Mouse (Mus musculus): ENCODE results near the gene Prkca. TPM values are rescaled to one million over a fixed set of nuclear protein-coding genes. Genes with fewer than 3 reads are reported as not detected.

The Prkca gene
- total and polyA plus RNA-seq, 3 experiments: 15.3 to 30.9 (median 19.9) TPM

DNA sequence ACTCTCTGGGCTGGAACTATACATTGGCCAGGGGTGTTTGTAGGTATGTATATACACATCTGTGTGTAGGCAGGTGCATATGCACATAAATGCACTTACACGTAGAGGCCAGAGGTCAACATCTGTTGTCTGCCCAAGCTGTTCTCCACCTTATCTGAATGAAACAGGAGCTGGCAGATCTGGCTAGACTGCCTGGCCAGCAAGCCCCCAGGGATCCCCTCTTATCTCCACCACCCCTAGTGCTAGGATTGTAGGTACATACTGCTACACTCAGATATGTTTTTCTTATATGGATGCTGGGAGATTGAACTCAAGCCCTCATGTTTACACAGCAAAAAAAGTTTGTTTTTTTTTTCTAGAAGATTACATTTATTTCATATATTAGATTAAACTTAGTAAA is 79.9 kb downstream of the Prkca start (continued):
- TF ChIP-seq MYC (IDR thresholded peaks at IDR 0.05; ENCODE audit: low read depth, low read length) (no peak), POLR2A (IDR thresholded peaks at IDR 0.05; ENCODE audit: control insufficient read depth in 1 of 2, insufficient read depth in 1 of 2, low read depth in 1 of 2, low read length in 2 of 2, poor library complexity in 1 of 2) (no peak), UBTF (IDR thresholded peaks at IDR 0.05; ENCODE audit: borderline replicate concordance, insufficient read depth, low read depth, low read length) (no peak), MAX (IDR thresholded peaks at IDR 0.05; ENCODE audit: low read length) (0 out of 2 replicates have a peak, but pooled peaks have one; percentile 1)

DNA sequence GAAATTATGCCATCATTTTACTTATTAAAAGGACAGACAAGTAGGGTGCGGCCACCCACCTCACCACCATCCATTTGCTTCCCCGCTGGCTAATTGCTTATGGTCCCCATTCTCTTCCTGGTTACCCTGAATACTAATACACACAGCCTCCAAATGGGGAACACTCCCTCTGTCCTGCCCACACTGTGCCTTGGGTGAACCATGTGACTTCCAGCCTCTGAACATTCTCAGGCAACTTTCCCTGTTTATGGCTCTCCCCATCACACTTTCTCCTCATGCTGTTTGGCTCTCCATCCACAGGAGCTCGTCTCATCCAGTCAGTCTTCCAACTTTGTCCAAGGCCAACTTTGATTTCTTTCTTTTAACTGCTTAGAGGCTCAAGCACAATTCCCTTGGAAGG is 80.3 kb downstream of the Prkca start:
- Histone ChIP-seq H3K4me3 (ENCODE audit: control insufficient read depth in 1 of 2, insufficient read depth in 1 of 2, low read depth in 2 of 2, low read length in 2 of 2) (no peak overlapping the region), H3K9ac (ENCODE audit: control insufficient read depth, low read depth, low read length, poor library complexity, severe bottlenecking) (no peak overlapping the region), H3K9me3 (replicated peaks; ENCODE audit: insufficient read depth, low read length) (no peaks in the 10 kb centered on the region), H3K4me1 (ENCODE audit: control insufficient read depth in 1 of 2, insufficient read depth in 2 of 2, low read length in 2 of 2) (peaks cover 11 to 23% of the 10 kb centered on the region in 2 experiments), H3K79me2 (ENCODE audit: control insufficient read depth, insufficient read depth, low read length, poor library complexity) (peaks cover 3% of the 10 kb centered on the region; the same call in 1 of the 2 replicates), H3K27me3 (ENCODE audit: control insufficient read depth in 1 of 2, insufficient read depth in 2 of 2, low read length in 2 of 2) (no peaks in the 10 kb centered on the region), H3K27ac (ENCODE audit: control insufficient read depth, low read depth, low read length) (no peak overlapping the region), H3K36me3 (ENCODE audit: control insufficient read depth in 1 of 2, insufficient read depth in 2 of 2, low read length in 2 of 2) (peaks cover 0 to 35% of the 10 kb centered on the region in 2 experiments; a peak in 2 of 4 replicates)
- DNase-seq (ENCODE audit: low read depth, low spot score): no peak
- TF ChIP-seq USF1 (IDR thresholded peaks at IDR 0.05; ENCODE audit: low read depth, low read length) (peak; percentile 58; the same call in 1 of the 2 replicates), NRF1 (IDR thresholded peaks at IDR 0.05; ENCODE audit: insufficient read depth, low read depth, low read length, poor library complexity, severe bottlenecking) (no peak)

DNA sequence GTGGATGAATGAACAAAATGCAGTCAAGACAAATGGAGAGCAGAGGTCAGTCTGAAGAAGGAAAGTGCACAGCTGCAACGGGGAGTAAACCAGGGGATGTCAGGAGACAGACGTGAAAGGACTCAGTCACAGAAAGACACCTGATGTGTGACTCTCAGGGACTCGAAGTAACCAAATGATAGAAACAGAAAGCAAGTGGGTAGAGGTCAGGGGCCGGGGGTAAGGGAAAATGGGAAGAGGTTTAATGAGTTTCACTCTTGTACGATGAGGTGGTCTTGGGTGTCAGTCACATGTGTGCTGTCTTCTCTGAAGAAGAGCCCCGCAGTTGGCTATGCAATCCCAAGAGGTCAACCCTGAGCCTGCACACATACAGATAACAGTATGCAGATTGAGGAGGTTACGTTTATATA is 82.0 kb downstream of the Prkca start:
- Histone ChIP-seq H3K27ac (ENCODE audit: control insufficient read depth, low read depth, low read length) (no peak overlapping the region), H3K27me3 (ENCODE audit: control insufficient read depth in 1 of 2, insufficient read depth in 2 of 2, low read length in 2 of 2) (no peaks in the 10 kb centered on the region), H3K36me3 (ENCODE audit: control insufficient read depth in 1 of 2, insufficient read depth in 2 of 2, low read length in 2 of 2) (peaks cover 0 to 48% of the 10 kb centered on the region in 2 experiments; a peak in 2 of 4 replicates), H3K4me3 (ENCODE audit: control insufficient read depth in 1 of 2, insufficient read depth in 1 of 2, low read depth in 2 of 2, low read length in 2 of 2) (no peak overlapping the region), H3K9ac (ENCODE audit: control insufficient read depth, low read depth, low read length, poor library complexity, severe bottlenecking) (no peak overlapping the region), H3K9me3 (replicated peaks; ENCODE audit: insufficient read depth, low read length) (no peaks in the 10 kb centered on the region), H3K79me2 (ENCODE audit: control insufficient read depth, insufficient read depth, low read length, poor library complexity) (peaks cover 3% of the 10 kb centered on the region; the same call in 1 of the 2 replicates), H3K4me1 (ENCODE audit: control insufficient read depth in 1 of 2, insufficient read depth in 2 of 2, low read length in 2 of 2) (peaks cover 23 to 36% of the 10 kb centered on the region in 2 experiments)
- TF ChIP-seq BHLHE40 (IDR thresholded peaks at IDR 0.05; ENCODE audit: borderline replicate concordance, low read depth, low read length) (no peak), JUND (IDR thresholded peaks at IDR 0.05; ENCODE audit: low read depth, low read length) (no peak), TAL1 (IDR thresholded peaks at IDR 0.05; ENCODE audit: low read length) (peak; percentile 39; the same call in 1 of the 2 replicates)
- no peak for DNase-seq (ENCODE audit: low read depth, low spot score)

DNA sequence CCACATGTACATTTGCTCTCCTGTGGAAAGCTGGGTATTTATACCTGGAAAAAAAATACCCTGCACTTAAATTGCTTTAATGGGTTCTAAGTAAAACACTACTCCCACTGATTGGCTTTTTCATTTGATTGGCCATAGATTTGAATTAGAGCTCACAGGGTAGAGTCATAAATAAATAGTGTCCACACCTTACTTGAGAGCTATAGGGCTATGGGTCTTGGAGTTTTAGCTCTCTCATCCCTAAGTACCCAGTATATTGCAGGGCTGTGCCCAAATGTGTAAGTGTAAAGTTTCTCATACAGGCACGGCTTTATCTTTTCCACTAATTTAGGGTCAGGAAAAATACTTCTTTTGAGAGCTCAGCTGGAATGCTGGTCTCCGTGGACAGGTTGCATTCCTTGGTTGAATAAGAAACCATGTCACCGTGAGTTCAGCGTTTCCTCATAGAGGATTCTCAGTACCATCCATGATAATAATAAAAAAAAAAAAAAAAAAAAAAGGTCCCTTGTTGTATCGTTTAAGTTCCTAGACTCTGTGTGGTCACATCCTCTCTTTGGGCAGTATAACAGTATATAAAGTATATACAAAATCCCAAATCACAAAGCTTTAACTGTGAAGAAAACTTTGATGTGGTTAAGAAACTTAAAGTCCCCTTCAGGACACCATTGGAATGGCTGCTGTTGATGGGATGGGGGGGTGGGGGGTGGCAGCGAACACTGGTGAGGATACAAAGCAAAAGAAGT is 82.8 kb downstream of the Prkca start:
- Histone ChIP-seq H3K27me3 (ENCODE audit: control insufficient read depth in 1 of 2, insufficient read depth in 2 of 2, low read length in 2 of 2) (no peaks in the 10 kb centered on the region), H3K4me1 (ENCODE audit: control insufficient read depth in 1 of 2, insufficient read depth in 2 of 2, low read length in 2 of 2) (peaks cover 21 to 36% of the 10 kb centered on the region in 2 experiments), H3K9me3 (replicated peaks; ENCODE audit: insufficient read depth, low read length) (no peaks in the 10 kb centered on the region), H3K36me3 (ENCODE audit: control insufficient read depth in 1 of 2, insufficient read depth in 2 of 2, low read length in 2 of 2) (peaks cover 0 to 45% of the 10 kb centered on the region in 2 experiments; a peak in 2 of 4 replicates), H3K4me3 (ENCODE audit: control insufficient read depth in 1 of 2, insufficient read depth in 1 of 2, low read depth in 2 of 2, low read length in 2 of 2) (no peak overlapping the region), H3K79me2 (ENCODE audit: control insufficient read depth, insufficient read depth, low read length, poor library complexity) (peaks cover 3% of the 10 kb centered on the region; the same call in 1 of the 2 replicates), H3K27ac (ENCODE audit: control insufficient read depth, low read depth, low read length) (no peak overlapping the region), H3K9ac (ENCODE audit: control insufficient read depth, low read depth, low read length, poor library complexity, severe bottlenecking) (no peak overlapping the region)
- TF ChIP-seq JUND (IDR thresholded peaks at IDR 0.05; ENCODE audit: low read depth, low read length) (no peak), MEF2A (IDR thresholded peaks at IDR 0.05; ENCODE audit: extremely low read depth, insufficient replicate concordance, low read depth, low read length, poor library complexity, severe bottlenecking) (no peak), ZKSCAN1 (IDR thresholded peaks at IDR 0.05; ENCODE audit: low read depth, low read length) (no peak), CHD2 (IDR thresholded peaks at IDR 0.05; ENCODE audit: low read length) (no peak), MAZ (IDR thresholded peaks at IDR 0.05; ENCODE audit: low read depth, low read length) (no peak), USF1 (IDR thresholded peaks at IDR 0.05; ENCODE audit: low read depth, low read length) (no peak), ZC3H11A (IDR thresholded peaks at IDR 0.05; ENCODE audit: low read depth, low read length) (no peak), POLR2A (IDR thresholded peaks at IDR 0.05; ENCODE audit: control insufficient read depth in 1 of 2, insufficient read depth in 1 of 2, low read depth in 1 of 2, low read length in 2 of 2, poor library complexity in 1 of 2) (no peak), CHD1 (IDR thresholded peaks at IDR 0.05; ENCODE audit: low read depth, low read length) (no peak)
- no peak for DNase-seq (ENCODE audit: low read depth, low spot score)

Data from MEL (cell line).